Mouse (Mus musculus): ENCODE measurements around the gene Asxl1. TPM values are rescaled to one million over a fixed set of nuclear protein-coding genes. Genes with fewer than 3 reads are reported as not detected.

Asxl1 gene
- total RNA-seq (2023), result 61.6 TPM

DNA sequence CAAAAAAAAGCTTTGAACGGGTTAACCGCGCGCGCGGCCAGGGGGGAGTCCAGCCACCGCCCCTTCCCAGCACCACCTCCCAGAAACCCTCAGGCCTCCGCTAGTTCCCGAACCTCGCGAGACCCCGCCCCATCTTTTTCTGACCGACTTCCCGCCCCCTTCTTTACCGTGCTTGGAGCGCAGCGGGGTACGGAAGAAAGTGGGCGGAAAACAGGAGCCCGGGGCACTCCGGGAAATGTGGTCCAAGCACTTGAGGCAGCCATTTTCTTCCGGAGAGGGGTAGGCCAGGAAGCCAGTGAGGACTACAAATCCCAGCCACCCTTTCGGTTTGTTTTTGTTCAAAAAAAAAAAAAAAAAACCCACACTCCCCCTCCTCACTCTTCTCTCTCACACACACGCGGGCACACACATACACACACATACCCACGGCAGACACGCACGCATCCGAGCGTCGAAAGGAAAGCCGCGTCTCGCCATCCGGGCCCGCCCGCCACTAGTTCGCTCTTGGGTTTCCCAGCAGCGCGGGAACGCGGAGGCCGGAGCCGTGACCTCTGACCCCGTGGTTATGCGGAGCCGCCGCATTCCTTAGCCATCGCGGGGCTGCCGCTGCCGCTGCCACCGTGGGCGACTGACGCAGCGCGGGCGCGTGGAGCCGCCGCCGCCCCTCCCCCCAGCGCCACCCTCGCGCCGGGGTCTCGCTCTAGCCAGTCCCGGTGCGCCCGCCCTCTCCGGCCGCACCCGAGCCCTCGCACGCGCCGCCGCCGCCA, at the start of gene Asxl1:
Asxl1 (plus strand) TSS at position 376 of the 767 bp plus-strand sequence.

Other genes starting within 250 kb of the Asxl1 start
- 13.5 TPM for gene Hck, start 237.4 kb upstream of the Asxl1 start, total RNA-seq (2023)
- 77.3 TPM for gene Tm9sf4, start 184.5 kb upstream of the Asxl1 start, total RNA-seq (2023)
- 17.5 TPM for gene Tspyl3, start 120.4 kb upstream of the Asxl1 start, total RNA-seq (2023)
- gene Plagl2, start 104.4 kb upstream of the Asxl1 start, total RNA-seq (2023), result 18.5 TPM
- 28.0 TPM for gene Pofut1, start 104.3 kb upstream of the Asxl1 start, total RNA-seq (2023)
- 23.9 TPM for gene Kif3b, start 54.4 kb upstream of the Asxl1 start, total RNA-seq (2023)
- gene 4930404H24Rik, start 147.0 kb downstream of the Asxl1 start, total RNA-seq (2023), result not detected
- gene Nol4l, start 184.1 kb downstream of the Asxl1 start, total RNA-seq (2023), result 0.31 TPM

All from CD8-positive naive resting alpha-beta T cell, adult 57 days (primary cell).